Mouse (Mus musculus) liver, postnatal 0 days (tissue): ENCODE measurements at regions not wholly inside any gene's neighbourhood (a gene's known extent, or its start where the extent isn't known, plus 50 kb on each side); places are given as distances from the start of the nearest gene placed in this dataset.

Source experiments
- ATAC-seq: fragments of 200-750 bp; cut with Nextera tagmentation; 2 replicates; pipeline ENCODE4 v1.8.0; 2017; ENCODE audit warnings: mild to moderate bottlenecking, moderate library complexity
- DNase-seq: peaks from one replicate; pipeline ENCODE4 v3.0.0-alpha.2; 2016
- H3K27ac ChIP-seq: fragments of 300-500 bp; sonication (generic); 2 replicates; pipeline ENCODE4 v1.5.1; 2014; ENCODE audit warnings: antibody characterized with exemption, moderate library complexity, mild to moderate bottlenecking, low read depth
- H3K27me3 ChIP-seq: fragments of 300-500 bp; sonication (generic); 2 replicates; pipeline ENCODE4 v1.6.1; 2014; ENCODE audit warnings: low read length, control low read depth, mixed read lengths; ENCODE audit not compliant: insufficient read depth
- H3K36me3 ChIP-seq: fragments of 300-500 bp; sonication (generic); replicated peaks from 2 replicates; pipeline ENCODE4 v1.6.1; 2014; ENCODE audit warnings: mild to moderate bottlenecking, control low read depth, low read length, moderate library complexity, mixed read lengths; ENCODE audit not compliant: insufficient read depth
- H3K4me1 ChIP-seq: fragments of 300-500 bp; sonication (generic); 2 replicates; pipeline ENCODE4 v1.6.1; 2014; ENCODE audit warnings: antibody characterized with exemption, mild to moderate bottlenecking, control low read depth; ENCODE audit not compliant: insufficient read depth
- H3K4me2 ChIP-seq: fragments of 300-500 bp; sonication (generic); 2 replicates; pipeline ENCODE4 v1.6.1; 2014; ENCODE audit warnings: low read depth, mild to moderate bottlenecking, low read length, moderate library complexity, mixed read lengths
- H3K4me3 ChIP-seq: fragments of 300-500 bp; sonication (generic); 2 replicates; pipeline ENCODE4 v1.5.1; 2014; ENCODE audit warnings: low read depth, low read length
- H3K9ac ChIP-seq: fragments of 300-500 bp; sonication (generic); replicated peaks from 2 replicates; pipeline ENCODE4 v1.6.1; 2014; ENCODE audit warnings: mild to moderate bottlenecking, moderate library complexity
- H3K9me3 ChIP-seq: fragments of 300-500 bp; sonication (generic); 2 replicates; pipeline ENCODE4 v1.6.1; 2016; ENCODE audit warnings: mild to moderate bottlenecking, control low read depth, low read length, mixed read lengths
- CTCF ChIP-seq: sonication (generic); IDR thresholded peaks from 2 replicates; pipeline ENCODE4 v1.5.1; 2016; ENCODE audit warnings: antibody characterized with exemption, low read depth
- EP300 ChIP-seq: IDR thresholded peaks from 2 replicates; pipeline ENCODE4 v1.6.1; 2016; ENCODE audit warnings: antibody characterized with exemption, low read depth, mild to moderate bottlenecking
- WGBS: fragments of 180-500 bp; shearing (Covaris S2); extraction: QIAGEN DNeasy Blood & Tissue Kit; methylation state at CpG from one replicate; pipeline ENCODE4 v1.1.7; 2014; ENCODE audit not compliant: insufficient replicate concordance; 5-methylcytosine and 5-hydroxymethylcytosine counted together

- ATAC-seq = no peak
- Histone ChIP-seq H3K4me3 (no peak overlapping the region), H3K27ac (no peak overlapping the region), H3K4me2 (no peak overlapping the region), H3K36me3 (no peaks in the 10 kb centered on the region), H3K9ac (no peak overlapping the region), H3K9me3 (no peaks in the 10 kb centered on the region), H3K27me3 (no peaks in the 10 kb centered on the region), H3K4me1 (no peaks in the 10 kb centered on the region)
- no peak for DNase-seq
- 63% methylated on average over 2 of the region's 2 CpGs for WGBS
- TF ChIP-seq CTCF (no peak), EP300 (no peak)
Observed at GRCm38 (mm10) chr15:65532241-65532640, 517.5 kb upstream of the Gm21961 start.

- H3K9me3 ChIP-seq = no peaks in the 10 kb centered on the region
- no peak overlapping the region for H3K4me2 ChIP-seq
- no peaks in the 10 kb centered on the region for H3K27me3 ChIP-seq
- ATAC-seq (no peak), DNase-seq (no peak)
- H3K9ac ChIP-seq = no peak overlapping the region
- no peaks in the 10 kb centered on the region for H3K4me1 ChIP-seq
- WGBS = 74% methylated on average over 1 of the region's 1 CpGs
- H3K36me3 ChIP-seq = no peaks in the 10 kb centered on the region
- no peak overlapping the region for H3K27ac ChIP-seq
- H3K4me3 ChIP-seq = no peak overlapping the region
- TF ChIP-seq EP300 (no peak), CTCF (no peak)
Observed at GRCm38 (mm10) chr15:65502656-65503055, 488.0 kb upstream of the Gm21961 start.

GRCm38 (mm10) chr15:65478940-65479339 lies 464.2 kb upstream of the Gm21961 start:
- 79% methylated on average over 3 of the region's 3 CpGs for WGBS
- H3K27ac ChIP-seq = no peak overlapping the region
- no peak overlapping the region for H3K4me2 ChIP-seq
- H3K27me3 ChIP-seq = no peaks in the 10 kb centered on the region
- DNase-seq (no peak), ATAC-seq (no peak)
- H3K9me3 ChIP-seq = no peaks in the 10 kb centered on the region
- H3K36me3 ChIP-seq = no peaks in the 10 kb centered on the region
- H3K4me1 ChIP-seq = no peaks in the 10 kb centered on the region
- H3K9ac ChIP-seq = no peak overlapping the region
- H3K4me3 ChIP-seq = no peak overlapping the region
- no peak for TF ChIP-seq CTCF
- no peak for TF ChIP-seq EP300

DNA sequence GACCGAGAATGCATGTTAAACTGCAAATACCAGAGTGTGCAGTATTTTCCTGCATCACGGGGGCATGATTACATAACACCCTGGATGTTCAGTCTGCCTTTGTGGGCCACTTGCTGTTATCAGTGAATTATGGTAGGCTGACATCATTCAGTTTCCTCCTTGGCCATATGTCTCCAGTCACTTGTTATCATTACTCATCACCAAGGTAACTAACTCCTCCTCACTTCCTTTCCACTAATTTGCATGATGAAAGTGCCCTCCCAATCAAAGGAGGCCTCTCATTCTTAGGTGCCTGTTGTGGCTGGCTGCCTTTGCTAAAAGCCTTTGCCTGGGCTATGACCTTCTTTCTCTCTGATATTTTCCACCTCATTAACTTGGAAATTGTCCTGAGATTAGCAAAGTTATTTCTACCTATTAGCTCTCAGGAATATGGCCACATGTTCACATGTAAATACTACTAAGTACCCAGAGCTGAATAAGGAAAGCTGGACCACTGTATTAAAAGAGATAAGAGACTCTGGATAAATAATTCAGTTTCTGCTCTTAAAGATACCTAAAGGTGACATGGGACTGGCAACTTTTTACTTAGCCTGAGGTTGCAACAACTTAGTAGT lies 440.6 kb upstream of the Gm21961 start:
- Histone ChIP-seq H3K27me3 (no peaks in the 10 kb centered on the region), H3K9me3 (no peaks in the 10 kb centered on the region; the same call in 1 of the 2 replicates), H3K36me3 (no peaks in the 10 kb centered on the region), H3K4me3 (no peak overlapping the region), H3K4me2 (no peak overlapping the region), H3K27ac (no peak overlapping the region), H3K9ac (no peak overlapping the region), H3K4me1 (no peaks in the 10 kb centered on the region)
- WGBS = 31% methylated on average over 2 of the region's 2 CpGs
- no peak for DNase-seq
- no peak for TF ChIP-seq EP300
- no peak for TF ChIP-seq CTCF
- no peak for ATAC-seq

DNA sequence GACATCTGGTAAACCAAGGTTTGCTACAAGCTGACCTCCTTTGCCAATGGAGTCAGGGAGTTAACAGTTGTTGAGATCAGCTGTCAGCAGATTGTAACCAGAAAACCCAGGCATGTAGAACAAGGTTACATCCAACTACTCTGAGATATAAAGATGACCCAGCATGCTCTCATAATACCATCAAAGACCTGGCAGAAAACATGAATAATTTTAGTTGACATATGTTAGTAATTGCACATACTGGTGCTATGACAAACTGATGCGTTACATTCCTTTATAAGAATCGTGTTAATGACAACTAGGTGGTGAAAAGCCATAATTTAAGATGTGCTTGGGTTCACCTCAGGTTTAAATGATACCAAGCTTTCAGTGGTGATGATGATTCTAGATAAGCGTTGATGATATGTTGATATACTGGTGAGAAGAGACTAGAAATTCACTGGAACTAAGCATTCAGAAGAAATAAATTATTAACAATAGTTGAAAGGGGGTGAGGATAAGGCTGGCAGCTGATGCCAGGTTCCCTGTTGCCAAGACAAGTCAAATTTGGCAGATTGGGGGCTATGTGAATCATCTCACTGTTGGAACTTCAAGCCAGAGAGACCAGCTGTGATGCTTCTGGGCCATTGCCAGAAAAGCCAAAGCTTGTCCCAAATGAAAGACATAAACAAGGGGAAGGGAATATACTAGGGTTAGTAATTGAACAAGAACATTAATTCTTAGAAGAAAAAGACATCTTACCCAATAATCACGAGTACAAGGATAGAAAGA lies 437.7 kb upstream of the Gm21961 start:
- H3K4me3 ChIP-seq = no peak overlapping the region
- TF ChIP-seq EP300 (no peak), CTCF (no peak)
- no peaks in the 10 kb centered on the region; the same call in 1 of the 2 replicates for H3K9me3 ChIP-seq
- no peak overlapping the region for H3K27ac ChIP-seq
- DNase-seq = no peak
- no peaks in the 10 kb centered on the region for H3K4me1 ChIP-seq
- WGBS = 60% methylated on average over 4 of the region's 4 CpGs
- no peak overlapping the region for H3K4me2 ChIP-seq
- no peaks in the 10 kb centered on the region for H3K27me3 ChIP-seq
- ATAC-seq = no peak
- no peak overlapping the region for H3K9ac ChIP-seq
- no peaks in the 10 kb centered on the region for H3K36me3 ChIP-seq

DNA sequence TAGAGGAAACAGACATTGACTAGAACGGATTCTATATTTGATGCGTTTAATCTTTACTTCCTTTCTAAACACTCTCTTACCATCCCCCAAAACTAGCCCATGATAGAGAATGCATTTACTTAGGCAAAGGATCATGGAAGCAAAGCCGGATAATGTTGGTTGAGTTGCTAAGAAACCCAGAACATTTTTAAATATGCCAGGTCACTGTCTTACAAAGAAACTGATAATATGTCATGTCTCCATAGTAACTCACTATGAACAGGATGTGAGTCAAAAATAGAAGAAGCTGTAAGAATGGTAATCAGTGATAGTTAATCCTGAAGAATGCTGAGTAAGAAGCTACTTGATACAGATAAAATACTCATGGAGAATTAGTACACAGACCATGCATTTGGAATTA lies 405.0 kb upstream of the Gm21961 start:
- Histone ChIP-seq H3K9ac (no peak overlapping the region), H3K4me1 (no peaks in the 10 kb centered on the region), H3K36me3 (no peaks in the 10 kb centered on the region), H3K9me3 (no peaks in the 10 kb centered on the region), H3K4me2 (no peak overlapping the region), H3K27me3 (no peaks in the 10 kb centered on the region), H3K4me3 (no peak overlapping the region), H3K27ac (no peak overlapping the region)
- DNase-seq = no peak
- ATAC-seq = no peak
- 64% methylated on average over 3 of the region's 3 CpGs for WGBS
- TF ChIP-seq CTCF = no peak
- TF ChIP-seq EP300 = no peak
